Mouse (Mus musculus): ENCODE results near the gene Map2k3.
"Not testable (repeated sequence)": the region's sequence is repeated elsewhere in the genome, so short reads cannot be mapped to it uniquely, and the experiment has no call there.

Gene Map2k3

DNA sequence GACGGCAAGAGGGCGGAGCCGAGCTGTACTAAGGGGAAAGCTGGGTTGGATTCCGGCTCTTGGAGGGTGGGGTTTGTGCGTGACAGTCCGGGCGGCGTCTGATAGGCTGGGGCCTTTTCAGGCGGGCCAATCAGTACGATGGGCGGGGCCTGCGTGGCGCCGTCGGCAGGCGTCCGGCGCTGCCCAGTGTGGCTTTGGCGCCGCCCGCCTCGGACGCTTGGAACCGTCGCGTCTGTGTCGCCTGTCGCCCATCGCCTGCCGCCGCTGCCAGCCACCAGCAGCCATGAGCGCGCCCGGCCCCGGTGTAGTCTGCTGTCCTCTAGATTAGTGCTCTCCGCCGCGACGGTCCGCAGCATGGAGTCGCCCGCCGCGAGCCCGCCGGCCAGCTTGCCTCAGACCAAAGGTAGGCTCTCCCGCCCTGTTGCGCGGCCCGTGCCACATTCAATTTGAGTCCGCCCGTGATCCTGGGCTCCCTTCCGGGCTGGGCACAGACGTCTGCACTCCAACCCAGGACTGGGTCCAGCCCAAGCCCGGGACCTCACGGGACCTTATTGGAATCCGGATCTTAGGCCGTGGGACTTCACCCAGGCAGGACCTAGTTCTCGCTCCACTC is at the start of gene Map2k3:
Gene Map2k3, plus strand, starts transcription at position 165 of the 613 bp plus-strand sequence.
- DNase-seq (ENCODE audit: low spot score in 2 of 2) = peak; percentile 95 to 96

DNA sequence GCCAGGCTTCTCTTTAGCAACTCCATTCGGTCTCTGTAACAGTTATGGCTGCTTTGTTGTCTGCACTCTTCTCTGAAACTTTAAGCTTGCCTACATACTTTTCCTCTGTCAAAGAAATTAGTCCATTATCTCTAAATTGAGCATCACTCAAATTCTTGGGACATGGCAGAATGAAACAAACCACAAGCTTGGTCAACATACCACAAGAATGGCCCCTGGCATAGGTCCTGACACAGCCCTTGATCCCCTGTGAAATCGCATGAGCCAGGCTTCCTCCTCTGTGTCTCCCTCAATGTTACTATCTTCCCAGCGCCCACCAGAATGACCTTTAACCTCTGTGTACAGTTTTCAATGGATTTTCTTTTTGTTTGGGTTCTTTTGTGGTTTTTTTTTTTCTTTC is 49.4 kb upstream of the Map2k3 start:
- DNase-seq (ENCODE audit: low spot score in 2 of 2) = no peak

- DNase-seq (ENCODE audit: low spot score in 2 of 2) = not testable (repeated sequence)
These were observed 44.8 kb upstream of the Map2k3 start for GRCm38 (mm10) chr11:60886986-60887385.

DNA sequence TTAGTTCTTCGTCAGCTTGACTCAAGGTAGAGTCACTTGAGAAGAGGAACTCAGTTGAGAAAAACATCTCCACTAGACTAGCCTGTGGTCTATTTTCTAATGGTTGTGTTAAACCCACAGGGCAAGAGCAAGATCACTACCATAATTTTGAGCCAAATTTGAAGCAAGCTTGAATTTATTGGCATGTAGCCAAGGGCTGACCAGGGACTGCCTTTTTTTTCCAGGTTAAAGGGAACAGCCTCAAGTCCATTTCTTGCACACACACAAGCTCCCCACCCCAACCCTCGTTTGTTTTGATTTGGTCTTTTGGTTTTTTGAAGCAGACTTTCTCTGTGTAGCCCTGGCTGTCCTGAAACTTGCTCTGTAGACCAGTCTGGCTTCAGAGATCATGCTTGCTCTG is 42.0 kb upstream of the Map2k3 start:
- DNase-seq (ENCODE audit: low spot score in 2 of 2) = no peak

GRCm38 (mm10) chr11:60890286-60890685 is 41.5 kb upstream of the Map2k3 start:
- no peak for DNase-seq (ENCODE audit: low spot score in 2 of 2)

GRCm38 (mm10) chr11:60890744-60891143 is 41.1 kb upstream of the Map2k3 start:
- no peak for DNase-seq (ENCODE audit: low spot score in 2 of 2)

DNA sequence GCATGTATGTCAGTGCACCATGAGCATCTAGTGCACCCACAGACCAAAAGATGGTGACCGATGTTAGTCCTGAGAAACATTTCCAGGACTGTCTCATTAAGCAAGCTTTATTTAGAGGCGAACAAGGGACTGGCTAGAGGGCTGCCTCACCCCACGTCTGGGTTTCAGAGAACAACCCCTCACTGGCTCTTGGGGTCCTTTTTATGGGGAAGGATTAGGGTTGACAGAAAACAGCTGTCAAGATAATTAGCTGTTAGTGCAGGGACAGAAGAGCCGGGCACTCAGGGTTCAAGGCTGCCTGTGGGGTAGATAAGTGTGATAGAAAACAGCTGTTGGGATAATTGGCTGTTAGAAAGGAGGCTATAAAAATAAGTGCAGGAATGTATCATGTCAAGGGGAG is 35.9 kb upstream of the Map2k3 start:
- DNase-seq (ENCODE audit: low spot score in 2 of 2) = no peak

DNA sequence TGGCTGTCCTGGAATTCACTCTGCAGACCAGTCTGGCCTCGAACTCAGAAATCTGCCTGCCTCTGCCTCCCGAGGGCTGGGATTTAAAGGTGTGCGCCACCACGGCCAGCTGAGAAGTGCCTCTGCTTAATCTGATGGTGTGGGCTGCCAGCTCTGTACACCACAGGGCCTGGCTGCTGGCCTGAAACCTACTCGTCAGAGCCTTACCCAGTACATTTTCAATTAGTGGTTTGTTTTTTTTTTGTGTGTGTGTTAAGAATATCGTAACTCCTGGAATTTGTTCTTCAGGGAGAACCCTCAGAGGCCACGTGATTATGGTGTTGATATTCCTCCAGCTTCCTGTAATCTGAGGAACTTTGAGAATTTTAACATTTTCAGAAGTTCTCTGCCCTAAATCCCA is 29.8 kb upstream of the Map2k3 start:
- no peak for DNase-seq (ENCODE audit: low spot score in 2 of 2)

GRCm38 (mm10) chr11:60902486-60902885 is 29.3 kb upstream of the Map2k3 start:
- DNase-seq (ENCODE audit: low spot score in 2 of 2) = no peak

GRCm38 (mm10) chr11:60903661-60904061 is 28.2 kb upstream of the Map2k3 start:
- no peak for DNase-seq (ENCODE audit: low spot score in 2 of 2)

DNA sequence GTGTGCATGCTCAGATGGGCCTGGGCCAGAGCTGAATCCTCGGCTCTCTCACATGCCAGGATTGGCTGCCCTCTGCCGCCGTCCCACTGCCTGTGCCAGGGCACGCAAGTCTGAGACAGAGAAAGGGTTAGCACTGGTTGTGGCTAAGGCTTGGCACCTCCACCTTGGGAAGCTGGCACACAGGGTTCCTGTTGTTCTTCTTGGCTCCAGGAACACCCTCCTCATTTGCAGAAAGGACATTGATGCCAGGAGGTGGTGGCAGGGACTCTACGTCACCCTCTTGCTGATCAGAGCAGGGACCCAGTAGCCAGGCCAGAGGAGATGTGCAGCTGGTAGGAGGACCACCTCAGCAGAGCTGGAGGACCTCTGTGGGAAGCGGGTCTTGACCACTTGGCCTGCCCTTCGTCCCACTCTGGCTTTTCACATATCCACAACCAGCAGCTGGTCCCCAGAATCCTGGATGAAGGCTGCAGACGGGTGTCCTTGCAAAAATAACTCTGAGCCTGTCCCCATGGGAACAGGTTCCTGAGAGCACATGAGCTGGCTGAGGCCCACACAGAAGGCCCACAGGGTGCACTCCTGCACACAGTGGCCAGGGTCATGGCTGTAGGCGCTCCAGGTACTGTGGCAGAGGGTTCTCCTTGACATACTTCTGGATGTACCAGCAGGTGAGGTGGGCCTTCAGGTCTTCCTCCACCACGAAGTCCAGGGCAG is 26.3 kb upstream of the Map2k3 start:
- DNase-seq (ENCODE audit: low spot score in 2 of 2) = no peak

GRCm38 (mm10) chr11:60906449-60906848 is 25.4 kb upstream of the Map2k3 start:
- DNase-seq (ENCODE audit: low spot score in 2 of 2) = no peak

DNA sequence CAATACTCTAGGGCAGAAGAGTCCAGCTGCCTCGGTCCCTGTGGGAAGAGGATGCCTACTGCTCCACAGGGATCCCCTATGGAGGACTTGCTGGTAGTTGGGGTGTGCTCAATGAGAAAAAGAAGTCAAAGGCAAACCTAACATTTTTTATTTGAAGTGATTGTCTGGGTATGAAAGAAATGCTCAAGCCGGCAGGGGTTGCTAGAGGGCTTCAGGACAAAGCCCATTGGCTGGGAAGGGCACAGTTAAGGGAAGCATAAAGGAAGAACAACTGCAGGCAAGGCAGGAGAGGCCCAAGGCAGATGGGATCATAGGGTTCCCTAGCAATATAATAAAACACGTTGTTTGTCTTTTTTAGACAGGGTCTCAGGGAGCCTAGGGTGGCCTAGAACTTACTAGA is 23.8 kb upstream of the Map2k3 start:
- DNase-seq (ENCODE audit: low spot score in 2 of 2) = no peak

DNA sequence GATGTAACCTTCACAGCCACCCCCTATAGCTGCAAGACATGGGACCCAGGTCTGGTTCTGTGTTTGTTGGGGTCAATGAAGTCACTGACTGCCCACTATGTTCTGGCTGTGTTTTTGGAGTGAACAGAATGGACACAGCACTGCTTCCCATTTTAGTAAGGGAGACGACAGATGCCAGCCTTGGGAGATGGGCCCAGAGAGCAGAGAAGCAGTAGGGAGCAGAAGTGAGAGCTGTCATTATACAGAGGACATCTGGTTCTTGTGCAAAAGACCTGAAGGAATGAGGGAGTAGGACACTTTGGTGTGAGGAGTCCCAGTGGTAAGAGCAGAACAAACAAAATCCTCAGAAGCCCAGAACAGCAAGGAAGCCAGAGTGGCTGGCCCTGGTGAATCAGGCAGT is 22.2 kb upstream of the Map2k3 start:
- DNase-seq (ENCODE audit: low spot score in 2 of 2) = no peak

GRCm38 (mm10) chr11:60912525-60912973 is 19.3 kb upstream of the Map2k3 start:
- no peak for DNase-seq (ENCODE audit: low spot score in 2 of 2)

DNA sequence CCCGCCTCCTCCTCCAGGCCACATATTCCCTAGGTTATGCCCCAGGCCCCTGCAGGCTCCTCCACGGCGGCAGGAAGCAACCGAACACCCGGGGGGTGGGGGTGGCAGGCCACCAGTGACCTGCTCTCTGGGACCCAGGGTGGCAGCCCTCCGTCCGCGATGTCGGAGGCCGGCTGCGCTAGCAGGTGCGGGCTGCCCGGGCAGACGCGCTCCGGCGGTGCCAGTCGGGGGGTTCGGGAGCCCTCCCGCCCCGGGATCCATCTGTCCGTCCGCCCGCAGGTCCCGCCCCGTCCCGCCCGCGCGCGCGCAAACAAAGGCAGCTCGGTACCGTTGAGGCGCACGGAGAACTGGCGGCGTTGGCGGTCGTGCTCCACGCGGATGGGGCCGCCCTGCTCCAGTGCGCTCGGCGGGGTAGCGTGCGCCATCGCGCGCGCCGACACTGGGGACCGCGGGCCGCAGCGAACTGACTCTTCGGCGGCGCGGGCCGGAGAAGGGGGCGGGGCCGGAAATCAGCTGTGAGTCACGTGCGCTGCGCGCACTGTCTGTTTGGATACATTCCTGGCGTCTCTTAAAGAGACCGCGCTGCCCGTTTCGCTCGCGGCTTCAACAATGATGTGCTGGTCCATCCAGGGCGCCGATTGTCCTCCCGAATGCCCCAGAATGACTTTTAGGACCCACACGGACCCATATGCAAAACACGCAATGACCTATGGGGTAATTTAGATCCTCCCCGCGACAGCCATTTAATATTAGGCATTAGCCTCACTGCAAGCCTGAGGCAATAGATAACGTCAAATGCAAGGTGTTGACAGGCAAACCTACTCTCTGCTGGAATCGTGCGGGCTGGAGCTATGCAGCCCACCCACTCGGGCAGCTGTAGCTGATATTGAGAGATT is 18.3 kb upstream of the Map2k3 start:
- DNase-seq (ENCODE audit: low spot score in 2 of 2) = peak; percentile 87 to 94

GRCm38 (mm10) chr11:60914491-60914890 is 17.3 kb upstream of the Map2k3 start, which contains the start of gene Natd1:
Gene Natd1, minus strand, starts transcription at chr11:60914750.
- peak in 1 of 2 experiments; percentile 18 for DNase-seq (ENCODE audit: low spot score in 2 of 2)

DNA sequence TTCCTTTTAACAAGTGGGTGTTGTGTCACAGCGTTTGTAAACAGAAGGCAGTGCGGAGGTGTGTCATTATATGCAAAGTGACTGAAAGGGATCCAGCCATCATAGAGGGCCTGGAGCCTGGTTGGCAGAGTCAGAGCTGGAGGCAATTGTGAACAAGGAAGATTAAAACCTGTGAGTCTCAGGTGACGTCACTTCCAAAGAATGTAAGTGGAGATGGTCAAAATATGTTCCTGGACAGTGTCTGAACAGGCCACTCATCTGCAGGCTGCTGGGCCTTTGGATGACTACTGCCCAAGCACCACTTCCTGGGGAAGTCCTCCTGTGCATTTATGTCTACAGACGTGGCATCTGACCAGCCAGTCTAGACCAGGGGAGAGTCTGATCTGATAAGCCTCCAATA is 16.6 kb upstream of the Map2k3 start:
- DNase-seq (ENCODE audit: low spot score in 2 of 2) = no peak

GRCm38 (mm10) chr11:60920021-60920420 is 11.8 kb upstream of the Map2k3 start:
- no peak for DNase-seq (ENCODE audit: low spot score in 2 of 2)

- no peak for DNase-seq (ENCODE audit: low spot score in 2 of 2)
These were observed 9.6 kb upstream of the Map2k3 start for GRCm38 (mm10) chr11:60922195-60922594.

DNA sequence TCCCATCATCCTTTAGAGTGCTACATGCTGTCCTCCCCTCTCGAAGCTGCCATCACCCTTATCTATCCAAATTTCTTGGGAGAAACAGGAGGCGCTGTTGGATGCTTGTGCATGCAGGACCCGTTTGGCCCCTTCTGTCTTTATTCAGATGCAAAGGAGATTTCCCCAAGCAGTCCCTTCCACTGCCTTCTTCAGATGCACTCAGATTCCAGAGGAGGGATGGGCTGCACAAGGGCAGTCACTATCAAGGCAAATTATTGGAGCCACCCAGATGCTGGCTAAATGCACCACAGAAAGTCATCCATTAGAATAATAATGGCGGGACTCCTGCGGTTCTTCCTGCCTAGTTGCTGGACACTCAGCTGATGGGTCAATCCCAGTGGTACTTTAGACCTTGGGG is 8.9 kb upstream of the Map2k3 start:
- DNase-seq (ENCODE audit: low spot score in 2 of 2) = no peak

- no peak for DNase-seq (ENCODE audit: low spot score in 2 of 2)
These were observed 7.3 kb upstream of the Map2k3 start for GRCm38 (mm10) chr11:60924498-60924897.
